Comparison of ENCODE assay signal across 8 mouse cellular contexts in genomic region chr5:114680676-114681285, GRCm38 (mm10). TPM values are rescaled to one million over a fixed set of nuclear protein-coding genes. Genes with fewer than 3 reads are reported as not detected.
DNase-seq lines count a peak whose midpoint lies in the region; ATAC-seq and TF ChIP-seq lines count a peak whose summit lies in the region.

No protein-coding gene starts in this region.

- no peak for ATAC-seq in hindbrain, embryonic 16.5 days
- no peak for ATAC-seq in lung, embryonic 15.5 days (ENCODE audit: borderline replicate concordance, extremely low read depth, low FRiP score, low TSS enrichment)
- no peak for ATAC-seq in midbrain, postnatal 0 days (ENCODE audit: low FRiP score)
- ATAC-seq in frontal cortex, adult (ENCODE audit: low TSS enrichment): no peak

- H3K4me2 ChIP-seq in hindbrain, embryonic 16.5 days (ENCODE audit: low read length): no peak overlapping the region
- H3K4me2 ChIP-seq in lung, embryonic 15.5 days: no peak overlapping the region
- H3K4me2 ChIP-seq in midbrain, postnatal 0 days (ENCODE audit: low read depth, low read length, poor library complexity, severe bottlenecking): no peak overlapping the region

- peaks cover 18% of the 10 kb centered on the region for H3K36me3 ChIP-seq in hindbrain, embryonic 10.5 days
- peaks cover 7% of the 10 kb centered on the region for H3K36me3 ChIP-seq in hindbrain, embryonic 16.5 days (ENCODE audit: control insufficient read depth, insufficient read depth, low read length)
- H3K36me3 ChIP-seq in lung, embryonic 15.5 days: peaks cover 5% of the 10 kb centered on the region
- peaks cover 14% of the 10 kb centered on the region for H3K36me3 ChIP-seq in midbrain, postnatal 0 days (ENCODE audit: insufficient read depth, low read length)

- no peak overlapping the region for H3K9ac ChIP-seq in hindbrain, embryonic 16.5 days (ENCODE audit: low read depth, low read length)
- H3K9ac ChIP-seq in lung, embryonic 15.5 days: no peak overlapping the region
- no peak overlapping the region for H3K9ac ChIP-seq in midbrain, postnatal 0 days (replicated peaks; ENCODE audit: low read length, poor library complexity, severe bottlenecking)

- H3K4me1 ChIP-seq in hindbrain, embryonic 10.5 days (replicated peaks): peaks cover 65% of the 10 kb centered on the region
- peaks cover 7% of the 10 kb centered on the region for H3K4me1 ChIP-seq in hindbrain, embryonic 16.5 days (ENCODE audit: control insufficient read depth, insufficient read depth, low read depth, low read length)
- H3K4me1 ChIP-seq in lung, embryonic 15.5 days: peaks cover 23% of the 10 kb centered on the region
- H3K4me1 ChIP-seq in midbrain, postnatal 0 days (ENCODE audit: insufficient read depth, low read length): no peaks in the 10 kb centered on the region

- H3K4me3 ChIP-seq in hindbrain, embryonic 10.5 days: no peak overlapping the region
- H3K4me3 ChIP-seq in hindbrain, embryonic 16.5 days (ENCODE audit: low read length): no peak overlapping the region
- H3K4me3 ChIP-seq in lung, embryonic 15.5 days: no peak overlapping the region
- H3K4me3 ChIP-seq in midbrain, postnatal 0 days (ENCODE audit: low read depth, low read length): no peak overlapping the region

- no peaks in the 10 kb centered on the region for H3K9me3 ChIP-seq in hindbrain, embryonic 10.5 days
- no peaks in the 10 kb centered on the region for H3K9me3 ChIP-seq in hindbrain, embryonic 16.5 days (ENCODE audit: control insufficient read depth, low read length)
- no peaks in the 10 kb centered on the region for H3K9me3 ChIP-seq in lung, embryonic 15.5 days
- H3K9me3 ChIP-seq in midbrain, postnatal 0 days (ENCODE audit: low read length): no peaks in the 10 kb centered on the region

- no peak for TF ChIP-seq CTCF in midbrain, postnatal 0 days (IDR thresholded peaks at IDR 0.05)

- peak overlapping the region; percentile 77 for H3K27ac ChIP-seq in hindbrain, embryonic 10.5 days
- H3K27ac ChIP-seq in hindbrain, embryonic 16.5 days (ENCODE audit: low read depth, low read length): no peak overlapping the region
- H3K27ac ChIP-seq in lung, embryonic 15.5 days: peak overlapping the region; percentile 70
- no peak overlapping the region for H3K27ac ChIP-seq in midbrain, postnatal 0 days (ENCODE audit: low read depth, low read length)

- H3K27me3 ChIP-seq in hindbrain, embryonic 10.5 days (ENCODE audit: insufficient read depth, poor library complexity, severe bottlenecking): no peaks in the 10 kb centered on the region
- no peaks in the 10 kb centered on the region for H3K27me3 ChIP-seq in hindbrain, embryonic 16.5 days (replicated peaks; ENCODE audit: control insufficient read depth, insufficient read depth, low read length)
- H3K27me3 ChIP-seq in lung, embryonic 15.5 days: no peaks in the 10 kb centered on the region
- no peaks in the 10 kb centered on the region for H3K27me3 ChIP-seq in midbrain, postnatal 0 days (ENCODE audit: insufficient read depth, low read length)

- DNase-seq in hindbrain, embryonic 10.5 days (ENCODE audit: low spot score): no peak
- DNase-seq in urinary bladder, postnatal 14 days (ENCODE audit: low spot score): peak; percentile 75
- DNase-seq in urinary bladder, postnatal 4 days (ENCODE audit: low spot score in 2 of 2): no peak
- DNase-seq in adrenal gland, postnatal 4 days (ENCODE audit: low spot score in 2 of 2): no peak
- no peak for DNase-seq in midbrain, postnatal 0 days (ENCODE audit: low spot score)

- 78% methylated on average over 19 of the region's 19 CpGs for WGBS in hindbrain, embryonic 10.5 days
- WGBS in hindbrain, embryonic 16.5 days: 81% methylated on average over 19 of the region's 19 CpGs
- WGBS in lung, embryonic 15.5 days: 49% methylated on average over 19 of the region's 19 CpGs
- WGBS in midbrain, postnatal 0 days: 82% methylated on average over 19 of the region's 19 CpGs

RNA-seq across cellular contexts. Expression of gene Gltp, which starts 10.0 kb away (rescaled TPM):
- polyA plus RNA-seq in hindbrain, embryonic 10.5 days (2016; fragmentation: Nextera tagmentation; extraction: Ambion mirVana): 80.4 and 90.3 TPM in 2 replicates
- 49.9 and 53.4 TPM in 2 replicates for polyA plus RNA-seq in hindbrain, embryonic 16.5 days (2015; fragmentation: Nextera tagmentation; extraction: Ambion mirVana)
- 95.4 and 106 TPM in 2 replicates for polyA plus RNA-seq in lung, embryonic 15.5 days (2015; fragmentation: Nextera tagmentation; extraction: Ambion mirVana)
- 10 to 100 TPM; 49.5 to 53.4 TPM for total RNA-seq in adrenal gland, postnatal 4 days (2021)
- total RNA-seq in midbrain, postnatal 0 days (2014; rRNA removed): 27.0 and 42.1 TPM in 2 replicates
- polyA plus RNA-seq in midbrain, postnatal 0 days (2015; fragmentation: Nextera tagmentation; extraction: Ambion mirVana): 32.6 and 35.3 TPM in 2 replicates

RNA-seq across cellular contexts. Expression of gene Trpv4, which starts 22.6 kb away (rescaled TPM):
- polyA plus RNA-seq in hindbrain, embryonic 10.5 days (2016; fragmentation: Nextera tagmentation; extraction: Ambion mirVana): 0.60 and 0.64 TPM in 2 replicates
- polyA plus RNA-seq in hindbrain, embryonic 16.5 days (2015; fragmentation: Nextera tagmentation; extraction: Ambion mirVana): 2.3 and 3.0 TPM in 2 replicates
- polyA plus RNA-seq in lung, embryonic 15.5 days (2015; fragmentation: Nextera tagmentation; extraction: Ambion mirVana): 2.0 and 2.2 TPM in 2 replicates
- total RNA-seq in adrenal gland, postnatal 4 days (2021): 1 to 10 TPM; 2.4 to 8.0 TPM
- total RNA-seq in midbrain, postnatal 0 days (2014; rRNA removed): 1.2 and 3.4 TPM in 2 replicates
- 0.88 and 1.4 TPM in 2 replicates for polyA plus RNA-seq in midbrain, postnatal 0 days (2015; fragmentation: Nextera tagmentation; extraction: Ambion mirVana)

RNA-seq across cellular contexts. Expression of gene Tchp, which starts 26.8 kb away (rescaled TPM):
- 17.9 and 20.8 TPM in 2 replicates for polyA plus RNA-seq in hindbrain, embryonic 10.5 days (2016; fragmentation: Nextera tagmentation; extraction: Ambion mirVana)
- polyA plus RNA-seq in hindbrain, embryonic 16.5 days (2015; fragmentation: Nextera tagmentation; extraction: Ambion mirVana): 15.6 and 16.9 TPM in 2 replicates
- polyA plus RNA-seq in lung, embryonic 15.5 days (2015; fragmentation: Nextera tagmentation; extraction: Ambion mirVana): 12.3 and 12.8 TPM in 2 replicates
- total RNA-seq in adrenal gland, postnatal 4 days (2021): 10 to 100 TPM; 16.3 to 16.9 TPM
- 10.9 and 11.2 TPM in 2 replicates for total RNA-seq in midbrain, postnatal 0 days (2014; rRNA removed)
- 12.6 and 14.4 TPM in 2 replicates for polyA plus RNA-seq in midbrain, postnatal 0 days (2015; fragmentation: Nextera tagmentation; extraction: Ambion mirVana)

Comparison
In these comparisons a context has a peak if more than half of its experiments do, and no peak if none do; other contexts are left out.
1. H3K27ac ChIP-seq: peak in hindbrain, embryonic 10.5 days (single experiment) and lung, embryonic 15.5 days (single experiment); none in hindbrain, embryonic 16.5 days (single experiment) and midbrain, postnatal 0 days (single experiment).